Mouse (Mus musculus) large intestine, adult 2 months (tissue): ENCODE data around the gene Nup54. TPM values are rescaled to one million over a fixed set of nuclear protein-coding genes. Genes with fewer than 3 reads are reported as not detected.

Source experiments
- DNase-seq: peaks from one replicate; pipeline ENCODE4 v3.0.0-alpha.2; 2012; ENCODE audit warnings: low read depth, low spot score
- WGBS: fragments of 180-500 bp; shearing (Covaris S2); methylation state at CpG from one replicate; pipeline ENCODE4 v1.1.7; 2018; 5-methylcytosine and 5-hydroxymethylcytosine counted together
- polyA plus RNA-seq: library from polyadenylated mRNA; depleted of rRNA; stranded (reverse); fragments of >200 nt; gene quantifications from 2 replicates; pipeline ENCODE4 v1.2.3, GENCODE M21; 2012; rRNA removed

The Nup54 gene
- polyA plus RNA-seq, 1 experiment: 11.9 TPM

DNA sequence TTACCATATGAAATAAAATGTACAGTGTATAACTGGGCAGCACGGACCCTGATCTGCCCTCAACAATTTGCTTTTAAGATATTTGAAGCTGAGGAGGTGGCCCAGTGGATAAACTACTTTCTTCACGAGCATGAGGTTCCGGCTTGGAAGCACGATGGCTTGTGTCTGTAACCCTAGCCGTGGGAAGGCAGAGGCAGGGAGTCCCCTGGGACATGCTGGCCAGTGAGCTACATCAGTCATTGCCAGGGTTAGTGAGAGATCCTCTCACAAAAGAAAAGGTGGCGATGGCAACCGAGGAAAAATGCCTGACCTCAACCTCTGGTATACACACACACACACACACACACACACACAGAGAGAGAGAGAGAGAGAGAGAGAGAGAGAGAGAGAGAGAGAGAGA, 51.3 kb downstream of the Nup54 start:
- DNase-seq: no peak
- 72% methylated on average over 7 of the region's 7 CpGs for WGBS

GRCm38 (mm10) chr5:92382349-92382679, 52.7 kb downstream of the Nup54 start:
- DNase-seq: no peak
- 66% methylated on average over 9 of the region's 9 CpGs for WGBS

GRCm38 (mm10) chr5:92381550-92382348, 53.3 kb downstream of the Nup54 start:
- no peak for DNase-seq
- WGBS: 32% methylated on average over 12 of the region's 12 CpGs

- 62% methylated on average over 13 of the region's 13 CpGs for WGBS
- DNase-seq: no peak
Measured at GRCm38 (mm10) chr5:92376795-92377405, 58.1 kb downstream of the Nup54 start.

DNA sequence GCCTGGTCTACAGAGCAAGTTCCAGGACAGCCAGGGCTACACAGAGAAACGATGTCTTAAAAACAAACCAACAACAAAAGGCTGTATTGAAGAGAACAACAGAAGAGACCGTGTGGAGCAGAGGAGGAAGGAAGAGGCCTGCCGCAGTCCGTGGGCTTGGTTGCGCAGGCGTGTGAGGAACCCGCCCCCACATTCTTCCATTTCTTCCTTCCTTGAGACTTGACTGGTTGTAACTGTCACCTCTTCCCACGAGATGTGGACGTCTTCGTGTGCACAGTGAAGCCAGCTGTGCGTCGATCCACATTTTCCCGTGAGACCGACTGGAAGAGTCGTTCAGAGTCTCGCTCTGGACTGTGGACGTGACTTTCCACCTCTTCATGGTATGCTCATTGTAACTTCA, 59.7 kb downstream of the Nup54 start:
- WGBS: 88% methylated on average over 17 of the region's 17 CpGs
- DNase-seq: no peak

DNA sequence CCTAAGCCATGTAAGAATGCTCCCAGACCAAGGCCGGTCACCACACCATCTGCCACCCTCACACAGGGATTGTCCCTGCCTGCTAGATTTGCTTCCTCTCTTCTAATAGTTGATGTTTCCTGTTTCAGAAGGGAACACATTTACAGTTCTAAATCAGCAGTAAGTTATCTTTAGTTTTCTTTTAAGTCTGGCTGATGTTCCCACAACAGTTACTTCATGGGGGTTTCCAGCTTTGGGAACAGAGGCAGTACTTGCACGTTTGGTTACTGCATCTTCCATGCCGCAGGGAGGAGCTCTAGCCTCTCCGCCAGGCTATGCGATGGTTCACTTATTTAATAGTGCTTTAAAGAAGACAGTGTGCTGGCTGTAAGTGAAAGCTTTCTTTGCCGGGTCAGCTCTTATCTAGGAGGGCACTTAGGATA, 60.3 kb downstream of the Nup54 start:
- 40% methylated on average over 6 of the region's 6 CpGs for WGBS
- no peak for DNase-seq

GRCm38 (mm10) chr5:92372605-92373004, 62.4 kb downstream of the Nup54 start:
- 51% methylated on average over 2 of the region's 2 CpGs for WGBS
- DNase-seq: no peak

GRCm38 (mm10) chr5:92371361-92371976, 63.5 kb downstream of the Nup54 start:
- no peak for DNase-seq
- 84% methylated on average over 14 of the region's 14 CpGs for WGBS

DNA sequence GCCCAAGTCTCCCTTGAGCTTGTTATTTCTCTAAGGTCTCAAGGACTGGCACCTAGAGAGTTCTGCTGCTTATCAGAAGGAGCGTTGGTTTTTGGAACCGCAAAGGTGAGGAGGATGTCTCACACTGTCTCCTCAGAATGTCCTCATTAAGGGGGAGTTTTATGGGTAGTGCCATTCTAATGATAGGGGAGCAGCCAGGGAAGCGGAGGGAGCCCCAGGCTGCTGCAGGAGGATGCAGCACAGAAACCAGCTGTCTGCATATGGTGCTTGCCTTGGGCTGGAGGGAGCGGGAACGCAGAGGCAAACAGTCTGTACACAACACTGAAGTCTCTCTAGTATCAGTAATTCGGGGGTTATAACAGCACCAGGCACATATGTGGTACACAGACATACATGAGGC, 64.1 kb downstream of the Nup54 start:
- 85% methylated on average over 6 of the region's 6 CpGs for WGBS
- no peak for DNase-seq

DNA sequence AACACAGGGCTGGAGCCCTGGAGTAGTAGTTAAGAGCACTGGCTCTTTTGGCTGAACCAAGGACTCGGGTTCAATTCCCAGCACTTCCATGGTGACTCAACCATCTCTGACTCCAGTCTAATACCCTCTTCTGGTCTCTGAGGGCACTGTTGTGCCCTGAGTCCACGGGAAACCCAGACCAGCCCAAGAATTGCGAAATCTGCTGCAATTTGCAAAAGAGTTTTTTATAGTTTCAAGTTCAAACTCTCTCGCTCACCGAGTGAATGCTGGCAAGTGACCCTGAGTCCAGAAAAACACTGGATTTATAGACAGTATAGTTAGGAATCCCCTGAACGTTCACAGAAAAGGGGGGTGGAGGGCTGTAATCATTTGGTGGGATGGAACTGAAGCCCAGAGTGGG, 64.6 kb downstream of the Nup54 start:
- WGBS: 35% methylated on average over 6 of the region's 6 CpGs
- no peak for DNase-seq

- WGBS: 51% methylated on average over 13 of the region's 13 CpGs
- no peak for DNase-seq
Measured at GRCm38 (mm10) chr5:92369151-92369994, 65.6 kb downstream of the Nup54 start.

DNA sequence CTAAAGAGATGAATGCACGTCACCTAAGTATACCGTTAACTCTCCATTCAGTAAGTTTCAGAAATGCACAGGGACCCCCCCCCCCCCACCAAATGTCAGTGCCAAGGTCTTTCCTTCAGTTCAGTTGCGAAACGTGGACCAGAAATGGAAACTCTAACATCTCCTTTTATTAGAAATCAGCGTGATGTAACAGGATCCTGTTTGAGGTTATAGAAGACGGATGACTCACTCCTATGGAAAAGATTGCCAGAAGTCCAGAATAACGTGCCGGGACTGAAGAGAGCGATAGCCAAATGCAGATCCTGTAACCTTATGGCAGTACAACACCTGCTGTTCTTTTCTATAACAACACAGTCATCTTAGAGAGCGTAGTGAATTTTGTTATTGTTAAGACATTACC, 66.6 kb downstream of the Nup54 start:
- no peak for DNase-seq
- WGBS: 35% methylated on average over 10 of the region's 10 CpGs

- WGBS: 36% methylated on average over 6 of the region's 6 CpGs
- DNase-seq: no peak
Measured at GRCm38 (mm10) chr5:92366565-92366964, 68.5 kb downstream of the Nup54 start.

Other genes starting within 250 kb of the Nup54 start
- gene U90926, start 219.8 kb downstream of the Nup54 start, polyA plus RNA-seq: 0.45 and 2.4 TPM in 2 replicates
- gene Ppef2, start 178.9 kb downstream of the Nup54 start, polyA plus RNA-seq: 0.88 and 2.7 TPM in 2 replicates
- gene Naaa, start 157.0 kb downstream of the Nup54 start, polyA plus RNA-seq: 30.2 and 53.1 TPM in 2 replicates
- gene Sdad1, start 124.7 kb downstream of the Nup54 start, polyA plus RNA-seq: 5.2 and 8.9 TPM in 2 replicates
- 27.1 and 43.7 TPM in 2 replicates for gene Cxcl9, start 107.1 kb downstream of the Nup54 start, polyA plus RNA-seq
- gene Art3, start 103.4 kb downstream of the Nup54 start, polyA plus RNA-seq: 9.2 and 9.3 TPM in 2 replicates
- gene Cxcl10, start 86.3 kb downstream of the Nup54 start, polyA plus RNA-seq: 20.5 and 20.6 TPM in 2 replicates
- 13.3 and 17.9 TPM in 2 replicates for gene Scarb2, start 71.6 kb upstream of the Nup54 start, polyA plus RNA-seq
- not detected in 2 replicates for gene Fam47e, start 119.8 kb upstream of the Nup54 start, polyA plus RNA-seq
- 2.3 and 2.4 TPM in 2 replicates for gene Stbd1, start 167.8 kb upstream of the Nup54 start, polyA plus RNA-seq
- gene Ccdc158, start 240.1 kb upstream of the Nup54 start, polyA plus RNA-seq: 0.05 and 0.11 TPM in 2 replicates
- 53.2 and 73.2 TPM in 2 replicates for gene Shroom3, start 248.2 kb upstream of the Nup54 start, polyA plus RNA-seq